Mouse (Mus musculus) spleen, postnatal 10 days (tissue): ENCODE data around the gene Gjb3.
A peak's percentile ranks its signal among the peaks of the same experiment; 100 is the strongest.

Experiments used
- DNase-seq, 2 experiments: peaks; one replicate each; pipeline ENCODE4 v3.0.0; 2021 to 2022; ENCODE audit warnings: low spot score in 2 of 2

Gene Gjb3

GRCm38 (mm10) chr4:127334870-127335504 lies 4.3 kb upstream of the Gjb3 start:
- no peak for DNase-seq

- DNase-seq, result no peak
These were observed 527 bp upstream of the Gjb3 start for GRCm38 (mm10) chr4:127331171-127331570.

DNA sequence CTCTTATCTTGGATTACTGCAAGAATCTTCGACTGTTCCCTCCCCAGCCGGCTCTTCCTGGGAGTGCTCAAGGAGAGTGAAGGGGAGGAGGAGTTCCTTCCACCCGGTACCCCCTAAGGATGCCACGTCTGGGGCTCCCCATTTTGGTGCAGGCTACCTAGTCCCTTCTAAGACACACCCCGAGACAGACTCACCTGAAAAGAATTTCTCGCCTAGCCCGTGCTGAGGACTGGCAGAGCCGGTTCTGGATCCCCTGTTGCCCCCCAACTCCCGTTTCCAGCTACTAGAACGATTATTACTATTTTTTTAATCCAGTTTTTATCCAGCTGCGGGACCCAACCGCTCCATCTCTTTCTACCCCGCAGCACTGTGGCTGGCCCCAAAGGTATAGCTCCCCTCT lies 893 bp downstream of the Gjb3 start:
- DNase-seq, result no peak

DNA sequence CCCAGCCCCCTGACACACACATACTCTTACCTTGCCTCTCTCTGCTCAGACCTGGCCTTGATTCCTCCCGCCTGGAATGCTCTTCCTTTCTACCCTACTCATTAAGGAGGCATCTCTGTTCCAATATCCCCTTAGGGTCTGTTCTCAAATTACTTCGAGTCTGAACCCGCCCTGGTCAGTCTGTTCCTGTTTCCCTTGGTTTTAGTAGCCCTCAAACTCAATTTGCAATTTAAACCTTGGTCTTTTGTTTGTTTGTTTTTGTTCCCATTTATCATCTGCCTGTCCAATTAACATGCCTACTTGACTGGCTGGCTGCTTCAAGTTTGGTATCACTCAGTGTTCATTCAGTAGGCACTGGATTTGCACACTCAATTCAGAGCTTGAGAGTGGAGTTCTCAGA lies 1.6 kb downstream of the Gjb3 start:
- DNase-seq, result no peak

DNA sequence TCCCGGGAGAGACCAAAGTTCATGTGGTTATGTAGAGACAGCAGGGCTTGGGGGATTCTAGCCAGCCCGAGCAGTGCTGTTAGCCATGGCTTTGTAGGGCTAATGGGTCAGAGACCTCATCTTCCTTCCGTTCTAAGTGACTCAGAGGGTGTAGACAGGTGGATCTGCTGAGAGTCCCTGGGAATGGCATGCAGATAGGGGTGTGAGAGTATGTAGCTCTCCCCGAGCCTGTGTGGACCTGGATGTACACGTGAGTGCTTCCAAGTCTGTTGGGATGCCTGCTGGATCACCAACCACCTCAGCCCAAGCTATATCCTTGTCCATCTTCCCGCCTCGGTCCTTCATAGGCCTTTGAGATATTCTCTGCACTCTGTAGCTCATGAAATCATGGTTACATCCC lies 2.3 kb downstream of the Gjb3 start:
- DNase-seq, result no peak

GRCm38 (mm10) chr4:127327749-127328148 lies 2.9 kb downstream of the Gjb3 start:
- DNase-seq, result no peak

DNA sequence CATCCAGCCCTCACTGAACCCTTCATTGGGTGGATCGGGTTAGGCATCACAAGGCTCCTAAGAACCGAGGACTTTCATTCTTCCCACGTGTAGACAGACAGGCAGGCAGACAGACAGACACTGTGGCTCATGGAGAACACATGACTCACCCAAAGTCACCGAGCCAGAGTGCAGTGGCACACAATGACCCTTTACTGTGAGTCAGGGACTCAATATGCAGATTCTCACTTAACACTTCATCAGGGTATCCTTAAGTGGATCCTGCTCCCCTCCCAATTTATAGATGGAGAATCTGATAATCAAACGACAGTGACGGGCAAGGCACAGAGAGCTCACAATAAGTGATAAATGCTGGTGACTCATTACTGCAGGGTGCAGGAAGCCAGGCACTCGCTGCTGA lies 3.4 kb downstream of the Gjb3 start:
- DNase-seq, result no peak

GRCm38 (mm10) chr4:127325276-127325675 lies 5.4 kb downstream of the Gjb3 start:
- no peak for DNase-seq

DNA sequence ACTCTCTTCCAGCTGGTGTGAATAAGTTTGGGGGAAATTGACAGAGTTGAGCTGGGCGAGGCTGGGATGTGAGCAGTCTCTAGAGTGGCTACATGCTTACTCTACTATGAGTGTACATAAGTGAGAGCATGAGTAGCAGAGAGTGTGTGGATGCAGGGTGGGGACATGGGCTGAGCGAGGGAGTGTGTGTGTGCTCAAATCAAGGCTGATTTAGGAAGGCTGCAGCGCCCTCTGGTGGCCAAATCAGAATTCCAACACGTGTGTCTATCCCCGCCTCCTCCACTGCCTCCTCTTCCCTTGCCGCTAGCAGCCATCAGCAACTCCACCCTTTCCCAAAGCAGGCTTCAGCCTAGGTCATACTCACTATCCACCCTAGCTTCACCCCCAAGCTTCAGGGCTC lies 5.9 kb downstream of the Gjb3 start:
- peak; percentile 35 to 80 for DNase-seq

GRCm38 (mm10) chr4:127324296-127324695 lies 6.3 kb downstream of the Gjb3 start:
- DNase-seq, result no peak

DNA sequence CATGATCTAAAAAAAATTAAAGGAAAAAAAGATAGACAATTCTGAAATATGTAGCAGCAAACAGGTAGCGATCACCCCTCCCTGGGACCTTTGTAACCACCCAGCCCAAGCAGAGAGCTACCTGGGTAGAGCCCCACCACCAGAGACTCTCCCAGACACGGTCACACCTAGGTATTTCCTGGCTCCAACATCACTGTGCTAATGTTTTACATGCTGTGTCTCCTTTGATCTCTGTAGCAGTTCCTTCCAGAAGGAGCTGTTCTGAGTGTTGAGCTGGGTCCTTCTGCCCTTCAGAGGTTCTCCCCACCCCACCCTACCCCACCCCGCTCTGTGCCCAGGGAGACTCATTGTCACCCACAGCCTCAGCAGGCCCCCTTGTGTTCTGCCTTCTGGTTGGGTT lies 7.0 kb downstream of the Gjb3 start:
- no peak for DNase-seq

GRCm38 (mm10) chr4:127319613-127320012 lies 11.0 kb downstream of the Gjb3 start:
- DNase-seq, result peak in 1 of 2 experiments; percentile 65

DNA sequence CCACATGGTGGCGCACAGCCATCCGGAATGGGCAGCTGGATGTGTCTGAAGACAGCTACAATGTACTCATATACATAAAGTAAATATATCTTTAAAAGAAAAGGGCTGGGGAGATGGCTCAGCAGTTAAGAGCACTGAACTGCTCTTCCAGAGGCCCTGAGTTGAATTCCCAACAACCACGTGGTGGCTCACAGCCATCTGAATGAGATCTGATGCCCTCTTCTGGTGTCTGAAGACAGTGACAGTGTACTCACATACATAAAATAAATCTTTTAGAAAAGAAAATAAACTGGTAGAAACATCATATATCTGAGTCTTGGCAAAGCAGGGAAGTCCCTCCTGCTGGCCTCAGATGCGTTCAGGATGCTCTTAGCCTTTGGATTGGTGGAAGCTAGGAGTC lies 13.5 kb downstream of the Gjb3 start:
- DNase-seq, result no peak

DNA sequence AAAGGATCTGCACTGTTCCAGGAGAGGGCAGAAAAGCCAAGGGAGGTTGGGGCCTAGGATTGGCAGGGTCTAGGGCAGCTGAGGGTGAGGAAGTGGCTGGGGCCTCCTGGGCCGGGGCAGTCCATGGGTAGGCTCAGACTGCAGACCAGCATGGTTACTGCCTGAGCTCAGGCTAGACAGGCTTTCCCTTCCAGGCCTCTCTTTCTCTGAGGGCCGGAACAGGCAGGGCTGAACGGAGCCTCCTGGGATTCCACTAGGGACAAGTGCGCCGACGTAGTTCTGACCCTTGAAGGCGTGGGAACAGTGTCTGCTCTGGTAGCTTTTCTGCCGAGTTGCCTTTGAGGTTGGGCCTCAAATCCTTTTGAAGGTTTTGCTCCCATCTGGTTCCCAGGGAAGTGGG lies 14.9 kb downstream of the Gjb3 start:
- DNase-seq, result no peak

GRCm38 (mm10) chr4:127314585-127314984 lies 16.1 kb downstream of the Gjb3 start:
- no peak for DNase-seq

- peak; percentile 14 to 57 for DNase-seq
These were observed 16.8 kb downstream of the Gjb3 start, which contains the start of gene Gja4 for GRCm38 (mm10) chr4:127313861-127314260. Gene Gja4, minus strand, starts transcription at chr4:127314039.

DNA sequence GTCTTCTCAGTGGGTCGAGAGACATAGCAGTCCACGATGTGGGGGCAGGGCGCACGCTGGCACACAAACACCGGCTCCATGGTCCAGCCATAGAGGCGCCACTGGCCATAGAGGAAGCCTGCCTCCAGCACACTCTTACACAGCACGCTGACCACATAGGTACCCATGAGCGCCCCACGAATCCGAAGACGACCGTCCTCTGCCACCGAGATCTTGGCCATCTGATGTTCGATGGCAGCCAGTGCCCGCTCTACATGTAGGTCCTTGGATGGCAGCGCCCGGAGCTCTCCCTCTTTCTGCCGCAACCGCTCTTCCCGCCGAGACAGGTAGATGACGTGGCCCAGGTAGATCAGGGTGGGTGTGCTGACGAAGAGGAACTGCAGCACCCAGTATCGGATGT lies 18.3 kb downstream of the Gjb3 start:
- DNase-seq, result no peak

GRCm38 (mm10) chr4:127311561-127311960 lies 19.1 kb downstream of the Gjb3 start:
- no peak for DNase-seq

- no peak for DNase-seq
These were observed 23.7 kb downstream of the Gjb3 start for GRCm38 (mm10) chr4:127306915-127307314.

DNA sequence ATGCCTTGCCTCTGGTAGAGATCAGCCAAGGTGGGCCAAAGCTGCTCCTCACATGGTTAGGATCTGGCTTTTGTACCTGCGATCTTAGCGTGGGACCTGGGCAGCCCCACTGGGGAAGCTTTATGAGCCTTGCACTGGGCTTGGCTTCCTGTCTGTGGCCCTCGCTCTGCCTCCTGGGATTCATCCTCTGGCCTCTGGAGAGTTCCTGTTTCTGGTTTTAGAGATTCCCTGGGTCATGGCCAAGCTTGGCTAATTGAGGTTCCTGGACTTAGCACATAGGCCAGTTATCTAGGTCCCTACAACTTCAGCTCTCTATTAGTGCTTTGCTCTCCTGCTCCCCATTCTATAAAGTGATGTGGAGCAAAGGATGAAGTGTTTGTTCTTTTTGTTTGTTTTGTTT lies 26.8 kb downstream of the Gjb3 start:
- DNase-seq, result no peak

DNA sequence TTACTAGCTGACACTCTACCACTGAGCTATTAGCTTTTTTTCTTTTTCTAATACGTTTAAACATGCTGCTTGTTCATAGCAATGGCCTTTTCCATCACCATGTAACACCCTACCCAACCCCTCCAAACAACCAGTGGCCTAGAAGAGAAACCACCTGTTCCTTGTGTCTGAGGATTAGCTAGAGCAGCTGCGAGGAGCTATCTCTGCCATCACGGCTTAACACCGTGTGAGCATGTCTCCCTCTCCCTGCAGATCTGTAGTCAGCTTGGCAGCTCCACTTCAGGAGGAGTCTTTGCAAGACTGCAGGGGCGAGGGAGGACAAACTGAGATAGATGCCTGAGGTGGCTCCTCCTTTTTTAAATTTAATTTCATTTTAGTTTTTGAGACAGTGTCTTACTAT lies 30.1 kb downstream of the Gjb3 start:
- no peak for DNase-seq

DNA sequence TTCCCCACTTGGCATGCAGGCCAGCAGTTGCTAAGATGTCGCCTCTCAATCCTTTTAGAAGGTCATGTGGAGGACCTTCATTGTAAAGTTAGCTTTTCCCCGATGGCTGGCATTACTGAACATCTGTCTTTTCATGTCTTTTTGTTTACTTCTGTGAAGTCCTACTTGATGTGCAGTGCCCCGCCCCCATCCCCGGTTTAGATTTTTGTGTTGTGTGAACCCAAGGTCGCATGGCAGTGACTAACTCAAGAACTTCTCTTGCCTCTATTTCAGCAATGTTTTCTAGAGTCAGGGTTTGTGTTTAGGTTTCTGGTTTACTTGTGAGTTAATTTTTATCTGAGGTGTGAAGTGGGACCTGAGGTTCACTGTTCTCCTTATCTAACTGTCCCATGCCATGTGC lies 38.0 kb downstream of the Gjb3 start:
- DNase-seq, result no peak

- no peak for DNase-seq
These were observed 41.5 kb downstream of the Gjb3 start for GRCm38 (mm10) chr4:127289039-127289548.

DNA sequence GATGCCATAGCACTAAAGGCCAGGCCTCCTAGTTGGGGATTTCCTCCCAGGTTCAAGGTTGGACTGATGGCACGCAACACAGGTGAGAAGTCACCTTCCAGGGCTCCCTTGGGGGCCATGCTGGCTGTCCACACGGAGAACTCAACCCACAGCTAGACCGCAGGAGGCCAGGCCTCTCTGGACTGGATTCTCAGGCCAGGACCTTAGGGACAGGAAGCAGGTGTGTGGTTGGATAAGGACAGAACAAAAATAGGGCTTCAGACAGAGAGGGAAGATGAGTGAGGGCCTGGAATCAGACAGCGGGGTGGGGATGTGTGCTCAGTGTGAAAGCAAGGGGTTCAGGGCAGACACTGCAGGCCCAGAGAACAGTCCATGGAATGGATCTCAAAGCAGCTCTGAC lies 43.7 kb downstream of the Gjb3 start:
- no peak for DNase-seq
